Mouse (Mus musculus) neural tube, embryonic 14.5 days (tissue): ENCODE results near the gene Rims1. TPM values are rescaled to one million over a fixed set of nuclear protein-coding genes. Genes with fewer than 3 reads are reported as not detected.

Experiments used
- ATAC-seq: fragments of 200-750 bp; cut with Nextera tagmentation; 2 replicates; pipeline ENCODE4 v1.8.0; 2017; ENCODE audit warnings: low read depth, mild to moderate bottlenecking, moderate TSS enrichment, moderate library complexity
- H3K27ac ChIP-seq: fragments of 300-500 bp; sonication (generic); 2 replicates; pipeline ENCODE4 v1.5.1; 2014; ENCODE audit warnings: low read depth, mild to moderate bottlenecking, control low read depth, low read length, moderate library complexity, mixed read lengths
- H3K27me3 ChIP-seq: fragments of 300-500 bp; sonication (generic); 2 replicates; pipeline ENCODE4 v1.6.1; 2014; ENCODE audit warnings: low read length; ENCODE audit not compliant: control insufficient read depth, insufficient read depth
- H3K36me3 ChIP-seq: fragments of 300-500 bp; sonication (generic); 2 replicates; pipeline ENCODE4 v1.6.1; 2014; ENCODE audit warnings: low read length, mixed read lengths; ENCODE audit not compliant: control insufficient read depth, insufficient read depth
- H3K4me1 ChIP-seq: fragments of 300-500 bp; sonication (generic); 2 replicates; pipeline ENCODE4 v1.6.1; 2014; ENCODE audit warnings: low read length; ENCODE audit not compliant: control insufficient read depth, insufficient read depth
- H3K4me2 ChIP-seq: fragments of 300-500 bp; sonication (generic); 2 replicates; pipeline ENCODE4 v1.6.1; 2014; ENCODE audit warnings: mild to moderate bottlenecking, low read depth, low read length, control low read depth
- H3K4me3 ChIP-seq: fragments of 300-500 bp; sonication (generic); 2 replicates; pipeline ENCODE4 v1.5.1; 2014; ENCODE audit warnings: low read depth, low read length, control low read depth, mixed read lengths
- H3K9ac ChIP-seq: fragments of 300-500 bp; sonication (generic); replicated peaks from 2 replicates; pipeline ENCODE4 v1.6.1; 2014; ENCODE audit warnings: low read depth, mild to moderate bottlenecking, control low read depth, low read length, mixed read lengths
- H3K9me3 ChIP-seq: fragments of 300-500 bp; sonication (generic); 2 replicates; pipeline ENCODE4 v1.6.1; 2016; ENCODE audit warnings: low read length; ENCODE audit not compliant: control insufficient read depth
- WGBS: fragments of 180-500 bp; shearing (Covaris S2); extraction: QIAGEN DNeasy Blood & Tissue Kit; methylation state at CpG from one replicate; pipeline ENCODE4 v1.1.7; 2014; 5-methylcytosine and 5-hydroxymethylcytosine counted together
- polyA plus RNA-seq: library from polyadenylated mRNA; unstranded; fragments of >200 nt; fragmentation: Nextera tagmentation; extraction: Ambion mirVana; gene quantifications from 2 replicates; pipeline ENCODE4 v1.2.1, GENCODE M21; 2014

Gene Rims1
- polyA plus RNA-seq, 1 experiment from 2014 or later, result 28.4 TPM

DNA sequence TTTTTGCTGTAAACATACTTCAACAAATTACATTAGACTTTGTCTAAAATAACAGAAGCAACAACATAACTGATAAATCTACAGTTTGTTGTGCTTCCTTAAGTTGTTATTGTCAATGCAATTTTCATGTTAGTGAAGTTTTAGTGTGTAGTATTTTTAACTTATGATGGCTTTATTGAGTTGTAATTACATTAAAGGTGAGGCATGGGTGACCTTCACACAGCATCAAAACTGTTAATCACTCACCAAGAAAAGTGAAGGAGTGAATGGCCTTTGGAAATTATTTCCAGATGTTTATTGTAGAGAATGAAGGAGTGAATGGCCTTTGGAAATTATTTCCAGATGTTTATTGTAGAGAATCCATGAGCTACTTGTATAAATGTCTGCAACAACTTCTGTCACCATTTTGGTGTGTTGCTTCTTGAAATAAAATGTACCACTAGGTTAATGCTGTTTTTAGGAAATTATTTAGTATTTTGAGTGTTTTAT, 556.9 kb downstream of the Rims1 start:
- no peaks in the 10 kb centered on the region for H3K36me3 ChIP-seq
- no peak overlapping the region for H3K27ac ChIP-seq
- no peak overlapping the region for H3K4me2 ChIP-seq
- H3K9me3 ChIP-seq, result no peaks in the 10 kb centered on the region
- no peaks in the 10 kb centered on the region for H3K27me3 ChIP-seq
- H3K4me1 ChIP-seq, result no peaks in the 10 kb centered on the region
- H3K4me3 ChIP-seq, result no peak overlapping the region
- no peak for ATAC-seq
- H3K9ac ChIP-seq, result no peak overlapping the region

GRCm38 (mm10) chr1:22245748-22246147, 560.0 kb downstream of the Rims1 start:
- Histone ChIP-seq H3K4me3 (no peak overlapping the region), H3K4me2 (no peak overlapping the region)
- 95% methylated on average over 2 of the region's 2 CpGs for WGBS

More at GRCm38 (mm10) chr1:22245748-22246147, 560.0 kb downstream of the Rims1 start:
- Histone ChIP-seq H3K27ac (no peak overlapping the region), H3K36me3 (no peaks in the 10 kb centered on the region), H3K9me3 (no peaks in the 10 kb centered on the region), H3K27me3 (no peaks in the 10 kb centered on the region), H3K4me1 (no peaks in the 10 kb centered on the region), H3K9ac (no peak overlapping the region)
- no peak for ATAC-seq
